Mouse (Mus musculus): Measurements from ENCODE around the gene Haghl.
A peak's percentile ranks its signal among the peaks of the same experiment; 100 is the strongest.
"Not testable (repeated sequence)": the region's sequence is repeated elsewhere in the genome, so short reads cannot be mapped to it uniquely, and the experiment has no call there.

The Haghl gene

GRCm38 (mm10) chr17:25818851-25819780, 33.6 kb upstream of the Haghl start:
- DNase-seq (ENCODE audit: low spot score in 2 of 2) = no peak

GRCm38 (mm10) chr17:25817662-25818061, 32.2 kb upstream of the Haghl start:
- no peak for DNase-seq (ENCODE audit: low spot score in 2 of 2)

GRCm38 (mm10) chr17:25813471-25813870, 28.0 kb upstream of the Haghl start:
- DNase-seq (ENCODE audit: low spot score in 2 of 2) = peak; percentile 65 to 74

GRCm38 (mm10) chr17:25810890-25811289, 25.4 kb upstream of the Haghl start:
- no peak for DNase-seq (ENCODE audit: low spot score in 2 of 2)

- DNase-seq (ENCODE audit: low spot score in 2 of 2) = no peak
These were observed 24.3 kb upstream of the Haghl start for GRCm38 (mm10) chr17:25809606-25810340.

GRCm38 (mm10) chr17:25808789-25809605, 23.5 kb upstream of the Haghl start, which contains the start of gene Fbxl16:
TSS of gene Fbxl16 (plus strand) at chr17:25809085.
- DNase-seq (ENCODE audit: low spot score in 2 of 2) = peak; percentile 77 to 82

GRCm38 (mm10) chr17:25808028-25808427, 22.6 kb upstream of the Haghl start:
- no peak for DNase-seq (ENCODE audit: low spot score in 2 of 2)

GRCm38 (mm10) chr17:25807452-25807851, 22.0 kb upstream of the Haghl start:
- DNase-seq (ENCODE audit: low spot score in 2 of 2) = not testable (repeated sequence)

GRCm38 (mm10) chr17:25806507-25806906, 21.0 kb upstream of the Haghl start:
- DNase-seq (ENCODE audit: low spot score in 2 of 2) = no peak

- DNase-seq (ENCODE audit: low spot score in 2 of 2) = peak; percentile 62 to 63
These were observed 17.5 kb upstream of the Haghl start for GRCm38 (mm10) chr17:25802825-25803517.

- peak in 1 of 2 experiments; percentile 62 for DNase-seq (ENCODE audit: low spot score in 2 of 2)
These were observed 15.6 kb upstream of the Haghl start for GRCm38 (mm10) chr17:25801029-25801428.

- DNase-seq (ENCODE audit: low spot score in 2 of 2) = peak in 1 of 2 experiments; percentile 64
These were observed 11.5 kb upstream of the Haghl start, which contains the start of gene Metrn for GRCm38 (mm10) chr17:25796951-25797369. TSS of gene Metrn (minus strand) at chr17:25797136.

- no peak for DNase-seq (ENCODE audit: low spot score in 2 of 2)
These were observed 10.8 kb upstream of the Haghl start for GRCm38 (mm10) chr17:25796211-25796771.

GRCm38 (mm10) chr17:25795609-25796092, 10.2 kb upstream of the Haghl start, which contains the start of gene AC134908.4:
TSS of gene AC134908.4 (minus strand) at chr17:25795659.
- DNase-seq (ENCODE audit: low spot score in 2 of 2) = no peak

GRCm38 (mm10) chr17:25794998-25795397, 9.5 kb upstream of the Haghl start:
- no peak for DNase-seq (ENCODE audit: low spot score in 2 of 2)

- DNase-seq (ENCODE audit: low spot score in 2 of 2) = no peak
These were observed 8.7 kb upstream of the Haghl start for GRCm38 (mm10) chr17:25794197-25794596.

- peak in 1 of 2 experiments; percentile 63 for DNase-seq (ENCODE audit: low spot score in 2 of 2)
These were observed 7.1 kb upstream of the Haghl start, which contains the start of gene Fam173a for GRCm38 (mm10) chr17:25792615-25793014. TSS of gene Fam173a (minus strand) at chr17:25792901.

GRCm38 (mm10) chr17:25791843-25792527, 6.5 kb upstream of the Haghl start:
- peak; percentile 78 to 80 for DNase-seq (ENCODE audit: low spot score in 2 of 2)

- no peak for DNase-seq (ENCODE audit: low spot score in 2 of 2)
These were observed 5.9 kb upstream of the Haghl start for GRCm38 (mm10) chr17:25791320-25791842.
